Mouse (Mus musculus) adrenal gland, adult 2 months (tissue): ENCODE measurements around the gene Mboat1. TPM values are rescaled to one million over a fixed set of nuclear protein-coding genes. Genes with fewer than 3 reads are reported as not detected.
A peak's percentile ranks its signal among the peaks of the same experiment; 100 is the strongest.

Experiments used
- DNase-seq: peaks from one replicate; pipeline ENCODE4 v3.0.0; 2021
- long read RNA-seq: library from polyadenylated mRNA; stranded (forward); transcript quantifications from one replicate; pipeline ENCODE4 v2.0.0, GENCODE M21; 2021
- polyA plus RNA-seq: library from polyadenylated mRNA; depleted of rRNA; stranded (reverse); fragments of >200 nt; gene quantifications from 2 replicates; pipeline ENCODE4 v1.2.3, GENCODE M21; 2012; rRNA removed
- total RNA-seq, 2 experiments: library from RNA; stranded (reverse); gene quantifications; 2 replicates each; pipeline ENCODE4 v1.2.3; 2021

Mboat1 gene
- total RNA-seq, result 1 to 10 TPM; 3.5 to 7.3 TPM
- 12.9 and 14.2 TPM in 2 replicates for polyA plus RNA-seq
- long read RNA-seq, partial matches to known transcripts, result 0 of 6 reads
- long read RNA-seq, other reads (novel, unspliced or antisense), result 3 of 6 reads

GRCm38 (mm10) chr13:30136243-30136922 is at the start of gene Mboat1:
Mboat1 (plus strand) TSS chr13:30136489.
- DNase-seq, result peak; percentile 93

- no peak for DNase-seq
These were observed 43.2 kb upstream of the Mboat1 start for GRCm38 (mm10) chr13:30093086-30093485.

GRCm38 (mm10) chr13:30095851-30096250 is 40.4 kb upstream of the Mboat1 start:
- DNase-seq, result peak; percentile 17

- DNase-seq, result no peak
These were observed 39.8 kb upstream of the Mboat1 start for GRCm38 (mm10) chr13:30096536-30096935.

- DNase-seq, result peak; percentile 23
These were observed 27.2 kb upstream of the Mboat1 start for GRCm38 (mm10) chr13:30109001-30109600.

GRCm38 (mm10) chr13:30115792-30116191 is 20.5 kb upstream of the Mboat1 start:
- no peak for DNase-seq

- DNase-seq, result no peak
These were observed 787 bp downstream of the Mboat1 start for GRCm38 (mm10) chr13:30136923-30137629.

- DNase-seq, result no peak
These were observed 1.7 kb downstream of the Mboat1 start for GRCm38 (mm10) chr13:30137951-30138350.

- no peak for DNase-seq
These were observed 3.9 kb downstream of the Mboat1 start for GRCm38 (mm10) chr13:30140149-30140548.

GRCm38 (mm10) chr13:30140646-30141045 is 4.4 kb downstream of the Mboat1 start:
- DNase-seq, result peak; percentile 28

- no peak for DNase-seq
These were observed 5.7 kb downstream of the Mboat1 start for GRCm38 (mm10) chr13:30141996-30142395.

- DNase-seq, result no peak
These were observed 10.2 kb downstream of the Mboat1 start for GRCm38 (mm10) chr13:30146468-30146867.

GRCm38 (mm10) chr13:30154264-30154663 is 18.0 kb downstream of the Mboat1 start:
- DNase-seq, result peak; percentile 40

GRCm38 (mm10) chr13:30159626-30160025 is 23.3 kb downstream of the Mboat1 start:
- DNase-seq, result no peak

GRCm38 (mm10) chr13:30163521-30163920 is 27.2 kb downstream of the Mboat1 start:
- DNase-seq, result no peak

- DNase-seq, result no peak
These were observed 30.1 kb downstream of the Mboat1 start for GRCm38 (mm10) chr13:30166138-30167090.

GRCm38 (mm10) chr13:30167499-30167898 is 31.2 kb downstream of the Mboat1 start:
- DNase-seq, result no peak

GRCm38 (mm10) chr13:30168803-30169202 is 32.5 kb downstream of the Mboat1 start:
- DNase-seq, result no peak

GRCm38 (mm10) chr13:30170061-30170460 is 33.8 kb downstream of the Mboat1 start:
- no peak for DNase-seq

- no peak for DNase-seq
These were observed 38.3 kb downstream of the Mboat1 start for GRCm38 (mm10) chr13:30174586-30174985.

GRCm38 (mm10) chr13:30177356-30177755 is 41.1 kb downstream of the Mboat1 start:
- no peak for DNase-seq

- no peak for DNase-seq
These were observed 49.3 kb downstream of the Mboat1 start for GRCm38 (mm10) chr13:30185549-30185948.
